Mouse (Mus musculus) limb, embryonic 12.5 days (tissue): ENCODE measurements around the gene Spata9. TPM values are rescaled to one million over a fixed set of nuclear protein-coding genes. Genes with fewer than 3 reads are reported as not detected.

Source experiments
- ATAC-seq: fragments of 200-750 bp; cut with Nextera tagmentation; 2 replicates; pipeline ENCODE4 v1.8.0; 2017; ENCODE audit warnings: low read depth, moderate TSS enrichment; ENCODE audit not compliant: insufficient number of reproducible peaks, insufficient read depth, low FRiP score, low TSS enrichment
- H3K27ac ChIP-seq: fragments of 300-500 bp; sonication (generic); 2 replicates; pipeline ENCODE4 v1.5.1; 2016; ENCODE audit warnings: mild to moderate bottlenecking, moderate library complexity
- H3K27me3 ChIP-seq: fragments of 300-500 bp; sonication (generic); 2 replicates; pipeline ENCODE4 v1.6.1; 2016; ENCODE audit warnings: mild to moderate bottlenecking, moderate library complexity
- H3K36me3 ChIP-seq: fragments of 300-500 bp; sonication (generic); 2 replicates; pipeline ENCODE4 v1.6.1; 2016; ENCODE audit warnings: mild to moderate bottlenecking, moderate library complexity
- H3K4me1 ChIP-seq: fragments of 300-500 bp; sonication (generic); replicated peaks from 2 replicates; pipeline ENCODE4 v1.6.1; 2016
- H3K4me2 ChIP-seq: fragments of 300-500 bp; sonication (generic); 2 replicates; pipeline ENCODE4 v1.6.1; 2016; ENCODE audit warnings: mild to moderate bottlenecking, moderate library complexity
- H3K4me3 ChIP-seq: fragments of 300-500 bp; sonication (generic); replicated peaks from 2 replicates; pipeline ENCODE4 v1.5.1; 2016; ENCODE audit warnings: mild to moderate bottlenecking
- H3K9ac ChIP-seq: fragments of 300-500 bp; sonication (generic); replicated peaks from 2 replicates; pipeline ENCODE4 v1.6.1; 2016; ENCODE audit warnings: mild to moderate bottlenecking, moderate library complexity
- H3K9me3 ChIP-seq: fragments of 300-500 bp; sonication (generic); 2 replicates; pipeline ENCODE4 v1.6.1; 2016; ENCODE audit warnings: mild to moderate bottlenecking, moderate library complexity
- WGBS: fragments of 180-500 bp; shearing (Covaris S2); methylation state at CpG from one replicate; pipeline ENCODE4 v1.1.7; 2016; 5-methylcytosine and 5-hydroxymethylcytosine counted together
- polyA plus RNA-seq: library from polyadenylated mRNA; unstranded; fragments of >200 nt; fragmentation: Nextera tagmentation; extraction: Ambion mirVana; gene quantifications from 2 replicates; pipeline ENCODE4 v1.2.1, GENCODE M21; 2016

Gene Spata9
- polyA plus RNA-seq, 1 experiment from 2014 or later = 0.85 TPM

GRCm38 (mm10) chr13:75943189-75944043 lies 23.5 kb upstream of the Spata9 start, which contains the start of gene Rhobtb3:
TSS of gene Rhobtb3 (minus strand) at chr13:75943925.
- Histone ChIP-seq H3K4me2 (peak within 1 kb of the TSS; percentile 61), H3K36me3 (peaks cover 20% of the 10 kb centered on the region), H3K9me3 (no peaks in the 10 kb centered on the region), H3K27me3 (no peaks in the 10 kb centered on the region), H3K27ac (peak within 1 kb of the TSS; percentile 100), H3K4me1 (peaks cover 15% of the 10 kb centered on the region), H3K4me3 (peak within 1 kb of the TSS; percentile 85), H3K9ac (peak within 1 kb of the TSS; percentile 98)
- WGBS = under 1% methylated on average over 105 of the region's 110 CpGs
- ATAC-seq = peak; percentile 95

- H3K9me3 ChIP-seq = no peaks in the 10 kb centered on the region
- H3K9ac ChIP-seq = peak overlapping the region; percentile 98
- ATAC-seq = no peak
- H3K4me2 ChIP-seq = peak overlapping the region; percentile 61
- 2% methylated on average over 7 of the region's 7 CpGs for WGBS
- H3K27ac ChIP-seq = peak overlapping the region; percentile 100
- no peaks in the 10 kb centered on the region for H3K27me3 ChIP-seq
- peak overlapping the region; percentile 85 for H3K4me3 ChIP-seq
- peaks cover 15% of the 10 kb centered on the region for H3K4me1 ChIP-seq
- peaks cover 11% of the 10 kb centered on the region; the same call in 1 of the 2 replicates for H3K36me3 ChIP-seq
Measured at GRCm38 (mm10) chr13:75944044-75944820, 22.7 kb upstream of the Spata9 start.

GRCm38 (mm10) chr13:75950295-75950694 lies 16.7 kb upstream of the Spata9 start:
- Histone ChIP-seq H3K9ac (no peak overlapping the region), H3K36me3 (no peaks in the 10 kb centered on the region), H3K9me3 (no peaks in the 10 kb centered on the region), H3K27ac (no peak overlapping the region), H3K4me2 (no peak overlapping the region), H3K4me1 (peaks cover 6% of the 10 kb centered on the region), H3K4me3 (no peak overlapping the region), H3K27me3 (no peaks in the 10 kb centered on the region)
- 13% methylated on average over 1 of the region's 1 CpGs for WGBS
- ATAC-seq = 0 out of 2 replicates have a peak, but pooled peaks have one; percentile 39

- Histone ChIP-seq H3K27me3 (no peaks in the 10 kb centered on the region), H3K9ac (no peak overlapping the region), H3K27ac (no peak overlapping the region), H3K4me1 (no peaks in the 10 kb centered on the region), H3K36me3 (no peaks in the 10 kb centered on the region), H3K4me3 (no peak overlapping the region), H3K4me2 (no peak overlapping the region), H3K9me3 (no peaks in the 10 kb centered on the region)
- no peak for ATAC-seq
Measured at GRCm38 (mm10) chr13:75955357-75955992, 11.5 kb upstream of the Spata9 start.

GRCm38 (mm10) chr13:75974481-75974880 lies 7.5 kb downstream of the Spata9 start:
- no peak for ATAC-seq
- H3K36me3 ChIP-seq = no peaks in the 10 kb centered on the region
- 82% methylated on average over 2 of the region's 2 CpGs for WGBS

GRCm38 (mm10) chr13:75975629-75976028 lies 8.7 kb downstream of the Spata9 start:
- H3K4me1 ChIP-seq = no peaks in the 10 kb centered on the region
- no peak overlapping the region for H3K9ac ChIP-seq
- WGBS = 86% methylated on average over 1 of the region's 1 CpGs
- no peaks in the 10 kb centered on the region for H3K27me3 ChIP-seq
- H3K36me3 ChIP-seq = no peaks in the 10 kb centered on the region
- ATAC-seq = no peak
- no peak overlapping the region for H3K27ac ChIP-seq
- H3K4me2 ChIP-seq = no peak overlapping the region
- no peak overlapping the region for H3K4me3 ChIP-seq
- H3K9me3 ChIP-seq = no peaks in the 10 kb centered on the region

More at GRCm38 (mm10) chr13:75974481-75974880, 7.5 kb downstream of the Spata9 start:
- Histone ChIP-seq H3K4me3 (no peak overlapping the region), H3K27ac (no peak overlapping the region), H3K9ac (no peak overlapping the region), H3K27me3 (no peaks in the 10 kb centered on the region), H3K4me1 (no peaks in the 10 kb centered on the region), H3K4me2 (no peak overlapping the region), H3K9me3 (no peaks in the 10 kb centered on the region)

- Histone ChIP-seq H3K27ac (no peak overlapping the region), H3K4me3 (no peak overlapping the region), H3K4me1 (no peaks in the 10 kb centered on the region), H3K9ac (no peak overlapping the region), H3K36me3 (no peaks in the 10 kb centered on the region), H3K27me3 (no peaks in the 10 kb centered on the region), H3K9me3 (no peaks in the 10 kb centered on the region), H3K4me2 (no peak overlapping the region)
- 88% methylated on average over 2 of the region's 2 CpGs for WGBS
- ATAC-seq = no peak
Measured at GRCm38 (mm10) chr13:75976218-75976617, 9.3 kb downstream of the Spata9 start.

GRCm38 (mm10) chr13:75976649-75977048 lies 9.7 kb downstream of the Spata9 start:
- Histone ChIP-seq H3K9ac (no peak overlapping the region), H3K36me3 (no peaks in the 10 kb centered on the region), H3K4me3 (no peak overlapping the region), H3K4me2 (no peak overlapping the region), H3K27me3 (no peaks in the 10 kb centered on the region), H3K4me1 (no peaks in the 10 kb centered on the region), H3K9me3 (no peaks in the 10 kb centered on the region), H3K27ac (no peak overlapping the region)
- 82% methylated on average over 2 of the region's 2 CpGs for WGBS
- no peak for ATAC-seq

GRCm38 (mm10) chr13:75981901-75982300 lies 15.0 kb downstream of the Spata9 start:
- Histone ChIP-seq H3K4me1 (no peaks in the 10 kb centered on the region), H3K27me3 (no peaks in the 10 kb centered on the region), H3K9ac (no peak overlapping the region), H3K4me3 (no peak overlapping the region), H3K4me2 (no peak overlapping the region), H3K9me3 (no peaks in the 10 kb centered on the region), H3K36me3 (no peaks in the 10 kb centered on the region), H3K27ac (no peak overlapping the region)
- ATAC-seq = no peak

GRCm38 (mm10) chr13:75988096-75988495 lies 21.1 kb downstream of the Spata9 start:
- no peaks in the 10 kb centered on the region for H3K27me3 ChIP-seq
- H3K9me3 ChIP-seq = no peaks in the 10 kb centered on the region; the same call in 1 of the 2 replicates
- peaks cover 4% of the 10 kb centered on the region; the same call in 1 of the 2 replicates for H3K4me1 ChIP-seq
- no peak overlapping the region for H3K4me2 ChIP-seq
- H3K27ac ChIP-seq = no peak overlapping the region
- no peaks in the 10 kb centered on the region for H3K36me3 ChIP-seq
- H3K4me3 ChIP-seq = no peak overlapping the region
- 86% methylated on average over 1 of the region's 1 CpGs for WGBS
- no peak overlapping the region for H3K9ac ChIP-seq
- no peak for ATAC-seq
